Mouse (Mus musculus) lung, postnatal 0 days (tissue): ENCODE data around the gene Dnaja4. TPM values are rescaled to one million over a fixed set of nuclear protein-coding genes. Genes with fewer than 3 reads are reported as not detected.
A peak's percentile ranks its signal among the peaks of the same experiment; 100 is the strongest.

ENCODE experiments used
- ATAC-seq: fragments of 200-750 bp; cut with Nextera tagmentation; 2 replicates; pipeline ENCODE4 v1.8.0; 2017; ENCODE audit warnings: moderate library complexity
- DNase-seq: peaks from one replicate; pipeline ENCODE4 v3.0.0-alpha.2; 2016; ENCODE audit warnings: low spot score
- H3K27ac ChIP-seq: fragments of 300-500 bp; sonication (generic); 2 replicates; pipeline ENCODE4 v1.5.1; 2014; ENCODE audit warnings: antibody characterized with exemption, mild to moderate bottlenecking, low read length, mixed read lengths
- H3K27me3 ChIP-seq: fragments of 300-500 bp; sonication (generic); replicated peaks from 2 replicates; pipeline ENCODE4 v1.6.1; 2014; ENCODE audit warnings: low read length, mixed read lengths; ENCODE audit not compliant: insufficient read depth
- H3K36me3 ChIP-seq: fragments of 300-500 bp; sonication (generic); 2 replicates; pipeline ENCODE4 v1.6.1; 2014; ENCODE audit warnings: low read length, mixed read lengths; ENCODE audit not compliant: insufficient read depth
- H3K4me1 ChIP-seq: fragments of 300-500 bp; sonication (generic); 2 replicates; pipeline ENCODE4 v1.6.1; 2014; ENCODE audit warnings: antibody characterized with exemption, low read depth, low read length, mixed read lengths; ENCODE audit not compliant: insufficient read depth
- H3K4me2 ChIP-seq: fragments of 300-500 bp; sonication (generic); replicated peaks from 2 replicates; pipeline ENCODE4 v1.6.1; 2014; ENCODE audit warnings: low read depth, mild to moderate bottlenecking, low read length, moderate library complexity, mixed read lengths
- H3K4me3 ChIP-seq: fragments of 300-500 bp; sonication (generic); 2 replicates; pipeline ENCODE4 v1.5.1; 2014; ENCODE audit warnings: low read depth, low read length
- H3K9ac ChIP-seq: fragments of 300-500 bp; sonication (generic); replicated peaks from 2 replicates; pipeline ENCODE4 v1.6.1; 2014; ENCODE audit warnings: low read depth, mild to moderate bottlenecking
- H3K9me3 ChIP-seq: fragments of 300-500 bp; sonication (generic); 2 replicates; pipeline ENCODE4 v1.6.1; 2016; ENCODE audit warnings: low read length, mixed read lengths
- CTCF ChIP-seq: IDR thresholded peaks from 2 replicates; pipeline ENCODE4 v1.5.1; 2016; ENCODE audit warnings: antibody characterized with exemption, mild to moderate bottlenecking
- EP300 ChIP-seq: IDR thresholded peaks from 2 replicates; pipeline ENCODE4 v1.6.1; 2016; ENCODE audit warnings: antibody characterized with exemption, mild to moderate bottlenecking, control low read depth
- WGBS: fragments of 180-500 bp; shearing (Covaris S2); extraction: QIAGEN DNeasy Blood & Tissue Kit; methylation state at CpG from one replicate; pipeline ENCODE4 v1.1.7; 2014; 5-methylcytosine and 5-hydroxymethylcytosine counted together
- microRNA-seq: library from miRNA; unstranded; fragments of <30 nt; microRNA quantifications from one replicate; pipeline ENCODE4, GENCODE M21; 2016
- polyA plus RNA-seq: library from polyadenylated mRNA; unstranded; fragments of >200 nt; fragmentation: Nextera tagmentation; extraction: Ambion mirVana; gene quantifications from 2 replicates; pipeline ENCODE4 v1.2.1, GENCODE M21; 2015

The Dnaja4 gene
- polyA plus RNA-seq, 1 experiment from 2014 or later = 15.2 TPM

GRCm38 (mm10) chr9:54752201-54752943, 53.7 kb downstream of the Dnaja4 start:
- TF ChIP-seq EP300 = no peak
- no peak for TF ChIP-seq CTCF
- DNase-seq (no peak), ATAC-seq (no peak)
- Histone ChIP-seq H3K36me3 (no peaks in the 10 kb centered on the region), H3K4me3 (no peak overlapping the region), H3K4me1 (no peaks in the 10 kb centered on the region), H3K4me2 (no peak overlapping the region), H3K27me3 (0 out of 2 replicates have a peak, but pooled peaks cover 2% of the 10 kb centered on the region), H3K9me3 (no peaks in the 10 kb centered on the region), H3K9ac (no peak overlapping the region), H3K27ac (no peak overlapping the region)
- 24% methylated on average over 21 of the region's 21 CpGs for WGBS

DNA sequence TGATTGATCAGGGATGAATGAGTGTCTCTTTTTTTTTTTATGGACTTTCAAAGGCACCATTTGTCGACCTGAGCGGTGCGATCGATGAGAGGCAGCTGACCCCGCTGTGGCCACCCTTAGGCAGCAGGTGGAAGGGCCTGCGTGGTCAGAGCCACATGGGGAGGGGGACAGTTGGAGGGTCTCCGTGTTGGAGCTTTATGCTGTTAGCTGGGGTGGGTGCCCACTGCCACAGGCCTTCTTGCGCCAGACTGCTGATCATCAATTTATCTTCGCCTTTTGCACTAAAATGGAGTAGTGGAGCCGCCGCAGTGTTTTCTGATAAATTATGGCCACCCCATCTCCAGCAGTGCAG, 54.2 kb downstream of the Dnaja4 start:
- Histone ChIP-seq H3K36me3 (no peaks in the 10 kb centered on the region), H3K4me1 (no peaks in the 10 kb centered on the region), H3K9ac (no peak overlapping the region), H3K4me3 (no peak overlapping the region), H3K9me3 (no peaks in the 10 kb centered on the region), H3K4me2 (no peak overlapping the region), H3K27me3 (0 out of 2 replicates have a peak, but pooled peaks cover 2% of the 10 kb centered on the region), H3K27ac (no peak overlapping the region)
- TF ChIP-seq EP300 (no peak), CTCF (no peak)
- WGBS = 40% methylated on average over 11 of the region's 11 CpGs
- DNase-seq (no peak), ATAC-seq (no peak)

GRCm38 (mm10) chr9:54759592-54759991, 60.9 kb downstream of the Dnaja4 start:
- H3K4me1 ChIP-seq = 0 out of 2 replicates have a peak, but pooled peaks cover under 1% of the 10 kb centered on the region
- ATAC-seq (no peak), DNase-seq (no peak)
- TF ChIP-seq CTCF = no peak
- no peak for TF ChIP-seq EP300
- no peaks in the 10 kb centered on the region for H3K9me3 ChIP-seq
- H3K9ac ChIP-seq = no peak overlapping the region
- H3K36me3 ChIP-seq = no peaks in the 10 kb centered on the region
- H3K27me3 ChIP-seq = peaks cover 10% of the 10 kb centered on the region
- H3K4me3 ChIP-seq = no peak overlapping the region
- no peak overlapping the region for H3K4me2 ChIP-seq
- 19% methylated on average over 6 of the region's 6 CpGs for WGBS
- H3K27ac ChIP-seq = no peak overlapping the region

- no peak for TF ChIP-seq CTCF
- TF ChIP-seq EP300 = no peak
- Histone ChIP-seq H3K4me3 (no peak overlapping the region), H3K36me3 (no peaks in the 10 kb centered on the region), H3K4me1 (0 out of 2 replicates have a peak, but pooled peaks cover 4% of the 10 kb centered on the region), H3K9ac (no peak overlapping the region), H3K4me2 (no peak overlapping the region), H3K9me3 (no peaks in the 10 kb centered on the region), H3K27ac (no peak overlapping the region), H3K27me3 (peaks cover 25% of the 10 kb centered on the region)
- WGBS = 22% methylated on average over 12 of the region's 12 CpGs
- no peak for ATAC-seq
- no peak for DNase-seq
These were observed 65.4 kb downstream of the Dnaja4 start for GRCm38 (mm10) chr9:54764091-54764490.

GRCm38 (mm10) chr9:54764561-54765217, 66.0 kb downstream of the Dnaja4 start, which contains the start of gene Crabp1:
Gene Crabp1, plus strand, starts transcription at chr9:54764748.
- Histone ChIP-seq H3K27me3 (peaks cover 25% of the 10 kb centered on the region), H3K4me3 (peak within 1 kb of the TSS; percentile 16), H3K4me2 (peak within 1 kb of the TSS; percentile 44), H3K9me3 (no peaks in the 10 kb centered on the region), H3K27ac (no peak within 1 kb of the TSS), H3K36me3 (no peaks in the 10 kb centered on the region), H3K9ac (no peak within 1 kb of the TSS), H3K4me1 (0 out of 2 replicates have a peak, but pooled peaks cover 4% of the 10 kb centered on the region)
- 2% methylated on average over 43 of the region's 45 CpGs for WGBS
- DNase-seq = no peak
- ATAC-seq = no peak; the same call in 1 of the 2 replicates
- no peak for TF ChIP-seq CTCF
- TF ChIP-seq EP300 = no peak

DNA sequence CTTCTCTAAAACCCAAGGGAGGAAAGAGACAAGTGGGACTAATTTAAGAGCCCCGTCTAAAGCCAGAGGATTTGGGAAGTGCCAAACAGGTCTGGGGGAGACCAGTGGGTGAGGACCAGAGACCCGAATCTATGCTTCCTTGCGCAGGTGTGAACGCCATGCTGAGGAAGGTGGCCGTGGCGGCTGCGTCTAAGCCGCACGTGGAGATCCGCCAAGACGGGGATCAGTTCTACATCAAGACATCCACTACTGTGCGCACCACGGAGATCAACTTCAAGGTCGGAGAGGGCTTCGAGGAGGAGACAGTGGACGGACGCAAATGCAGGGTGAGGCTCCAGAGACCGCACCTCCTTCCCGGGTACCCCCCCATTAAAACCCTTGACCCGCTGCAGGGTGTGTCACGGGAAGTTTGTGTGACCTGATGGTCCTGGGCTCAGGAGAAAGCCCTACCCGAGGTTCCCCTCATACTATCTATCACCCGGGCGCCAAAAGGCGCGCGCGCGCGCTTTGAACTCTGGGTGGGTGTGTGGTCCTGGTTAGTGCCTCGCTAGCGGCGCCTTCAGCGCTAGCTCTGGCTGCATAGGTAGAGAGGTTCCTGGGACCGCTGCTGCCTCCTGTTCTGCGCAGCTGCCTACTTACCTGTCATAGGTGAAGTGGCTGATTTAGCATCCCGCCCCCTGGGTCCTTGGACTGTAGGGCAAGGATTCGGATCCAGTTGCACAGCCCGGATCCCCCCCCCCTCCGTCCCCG, 66.8 kb downstream of the Dnaja4 start:
- no peak for TF ChIP-seq EP300
- TF ChIP-seq CTCF = no peak
- peaks cover 25% of the 10 kb centered on the region for H3K27me3 ChIP-seq
- H3K27ac ChIP-seq = no peak overlapping the region
- peak overlapping the region; percentile 38 for H3K4me2 ChIP-seq
- H3K36me3 ChIP-seq = no peaks in the 10 kb centered on the region
- 0 out of 2 replicates have a peak, but pooled peaks cover 4% of the 10 kb centered on the region for H3K4me1 ChIP-seq
- H3K4me3 ChIP-seq = peak overlapping the region; percentile 16; the same call in 1 of the 2 replicates
- DNase-seq (no peak), ATAC-seq (no peak)
- WGBS = 0% methylated on average over 36 of the region's 41 CpGs
- no peaks in the 10 kb centered on the region for H3K9me3 ChIP-seq
- no peak overlapping the region for H3K9ac ChIP-seq

Small RNAs within 50 kb of the gene (microRNA-seq; reads per million reads assigned to microRNA genes)
- not detected for gene Mir5710

Other genes starting within 250 kb of the Dnaja4 start
- 4.8 and 5.1 TPM in 2 replicates for gene Dmxl2, start 197.2 kb upstream of the Dnaja4 start, polyA plus RNA-seq
- not detected in 2 replicates for gene Sh2d7, start 159.9 kb upstream of the Dnaja4 start, polyA plus RNA-seq
- 6.2 and 7.5 TPM in 2 replicates for gene Cib2, start 138.7 kb upstream of the Dnaja4 start, polyA plus RNA-seq
- gene Idh3a, start 112.5 kb upstream of the Dnaja4 start, polyA plus RNA-seq = 79.4 and 80.3 TPM in 2 replicates
- gene Acsbg1, start 37.0 kb upstream of the Dnaja4 start, polyA plus RNA-seq = 0.10 and 0.17 TPM in 2 replicates
- 116 and 126 TPM in 2 replicates for gene Wdr61, start 35.6 kb downstream of the Dnaja4 start, polyA plus RNA-seq
- gene Crabp1, start 65.9 kb downstream of the Dnaja4 start, polyA plus RNA-seq = 2.0 and 2.6 TPM in 2 replicates
- gene Ireb2, start 164.9 kb downstream of the Dnaja4 start, polyA plus RNA-seq = 13.6 and 16.6 TPM in 2 replicates
- gene Hykk, start 218.4 kb downstream of the Dnaja4 start, polyA plus RNA-seq = 3.1 and 3.7 TPM in 2 replicates